Mouse (Mus musculus): ENCODE measurements around the gene Rbfox2. TPM values are rescaled to one million over a fixed set of nuclear protein-coding genes. Genes with fewer than 3 reads are reported as not detected.

Rbfox2 gene
- polyA plus RNA-seq, 1 experiment from 2014 or later = 56.8 TPM

Other genes starting within 250 kb of the Rbfox2 start
- 4.6 and 4.9 TPM in 2 replicates for gene Apol7a, start 92.1 kb upstream of the Rbfox2 start, polyA plus RNA-seq (2015; fragmentation: Nextera tagmentation; extraction: Ambion mirVana)
- 0.14 and 0.27 TPM in 2 replicates for gene Apol9a, start 104.1 kb upstream of the Rbfox2 start, polyA plus RNA-seq (2015; fragmentation: Nextera tagmentation; extraction: Ambion mirVana)
- gene Apol7b, start 140.5 kb upstream of the Rbfox2 start, polyA plus RNA-seq (2015; fragmentation: Nextera tagmentation; extraction: Ambion mirVana) = 0.24 TPM in 1 of 2 replicates, not detected in the other
- gene Apol10a, start 170.0 kb upstream of the Rbfox2 start, polyA plus RNA-seq (2015; fragmentation: Nextera tagmentation; extraction: Ambion mirVana) = 0.04 and 0.08 TPM in 2 replicates
- not detected in 2 replicates for gene Apol11a, start 201.3 kb upstream of the Rbfox2 start, polyA plus RNA-seq (2015; fragmentation: Nextera tagmentation; extraction: Ambion mirVana)
- 0.46 and 1.1 TPM in 2 replicates for gene Apol7c, start 226.3 kb upstream of the Rbfox2 start, polyA plus RNA-seq (2015; fragmentation: Nextera tagmentation; extraction: Ambion mirVana)

Measured in stomach, embryonic 15.5 days (tissue).